Mouse (Mus musculus): Measurements from ENCODE around the gene Ccdc24. TPM values are rescaled to one million over a fixed set of nuclear protein-coding genes. Genes with fewer than 3 reads are reported as not detected.

Gene Ccdc24
- total RNA-seq (2023), result not detected

DNA sequence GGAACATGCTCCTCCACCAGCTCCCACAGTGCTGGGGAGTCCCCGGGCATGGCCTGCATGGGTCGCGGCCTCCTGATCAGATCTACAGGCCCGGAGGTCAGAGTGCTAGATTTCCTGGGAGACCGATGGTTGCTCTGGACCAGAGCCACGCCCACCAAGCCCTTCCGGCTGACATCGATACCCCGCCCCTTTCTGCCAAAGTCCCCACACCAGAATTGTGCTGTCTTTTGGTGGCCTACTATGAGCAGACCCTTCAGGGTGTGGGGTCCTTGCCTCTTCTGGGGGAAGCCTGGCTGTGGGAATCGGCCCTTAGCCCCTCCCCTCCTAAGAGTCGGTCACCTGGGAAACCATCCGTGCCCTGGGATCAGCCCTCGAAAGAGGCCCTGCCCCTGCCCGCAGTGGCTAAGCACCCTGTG is at the start of gene Ccdc24:
Gene Ccdc24, minus strand, starts transcription at position 87 of the 416 bp plus-strand sequence.

DNA sequence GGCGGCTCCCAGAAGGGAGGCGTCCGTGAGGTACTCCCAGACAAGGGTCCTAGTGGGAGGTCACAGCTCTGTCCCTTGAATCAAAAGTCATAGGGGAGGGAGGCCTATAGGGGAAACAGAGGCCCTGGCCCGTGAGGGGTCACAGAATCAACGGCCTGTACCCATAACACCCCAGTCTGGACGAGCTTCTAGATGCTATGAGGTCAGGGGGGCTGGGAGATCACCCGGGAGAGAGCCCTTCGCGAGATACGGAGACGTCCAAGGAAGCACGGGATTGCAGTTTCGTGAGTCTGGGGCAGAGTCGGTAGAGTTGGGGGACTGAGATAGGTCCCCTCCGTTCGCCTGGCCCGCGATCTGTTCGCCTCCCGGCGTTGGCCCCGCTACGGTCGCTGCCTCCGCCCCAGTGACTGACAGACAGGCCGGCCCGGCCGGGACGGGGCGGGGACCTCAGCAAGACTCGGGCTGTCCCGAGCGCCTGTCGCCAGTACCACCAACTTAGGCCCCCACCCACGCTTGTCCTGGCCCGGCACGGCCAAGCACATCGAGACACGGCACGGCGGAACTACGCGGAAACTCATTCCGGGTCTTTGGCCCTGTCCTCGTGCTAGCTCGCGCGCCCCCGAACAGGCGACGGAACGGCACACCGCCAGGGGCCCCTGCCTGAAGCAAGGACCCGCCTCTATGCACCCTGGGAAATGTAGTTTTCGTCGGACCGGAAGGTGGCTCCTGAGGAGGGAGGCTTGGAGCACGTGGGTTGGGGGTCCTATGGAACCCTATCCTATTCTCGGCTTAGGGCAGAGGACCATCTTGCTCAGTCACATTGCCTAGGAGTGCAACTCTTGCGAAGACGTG is 42.5 kb upstream of the Ccdc24 start, which contains the start of gene Ipo13:
Gene Ipo13, minus strand, starts transcription at position 409 of the 852 bp plus-strand sequence.

GRCm38 (mm10) chr4:117891738-117892161 is 19.4 kb upstream of the Ccdc24 start, which contains the start of gene Dph2:
Dph2 (minus strand) TSS chr4:117892032.

GRCm38 (mm10) chr4:117887133-117887532 is 14.8 kb upstream of the Ccdc24 start, which contains the start of gene Atp6v0b:
Atp6v0b (minus strand) TSS chr4:117887333.

GRCm38 (mm10) chr4:117882701-117883691 is 10.6 kb upstream of the Ccdc24 start, which contains the start of gene B4galt2:
B4galt2 (minus strand) TSS chr4:117883487.

GRCm38 (mm10) chr4:117834457-117834844 is 37.9 kb downstream of the Ccdc24 start, which contains the start of gene Slc6a9:
Slc6a9 (plus strand) TSS chr4:117834506.

Other genes with a start within 250 kb of the Ccdc24 start
- gene Dmap1, start 190.3 kb downstream of the Ccdc24 start, total RNA-seq (2023), result 28.1 TPM
- not detected for gene Gm12845, start 148.1 kb downstream of the Ccdc24 start, total RNA-seq (2023)
- not detected for gene Klf17, start 106.9 kb downstream of the Ccdc24 start, total RNA-seq (2023)
- 3.0 TPM for gene Slc6a9, start 38.1 kb downstream of the Ccdc24 start, total RNA-seq (2023)
- gene B4galt2, start 10.9 kb upstream of the Ccdc24 start, total RNA-seq (2023), result 0.34 TPM
- gene Atp6v0b, start 14.8 kb upstream of the Ccdc24 start, total RNA-seq (2023), result 112 TPM
- gene Dph2, start 19.5 kb upstream of the Ccdc24 start, total RNA-seq (2023), result 15.6 TPM
- gene Ipo13, start 42.4 kb upstream of the Ccdc24 start, total RNA-seq (2023), result 41.1 TPM
- gene Artn, start 57.2 kb upstream of the Ccdc24 start, total RNA-seq (2023), result 0.24 TPM